8 mouse cellular contexts compared by ENCODE assay signal in genomic region chr4:119415072-119415753, GRCm38 (mm10). TPM values are rescaled to one million over a fixed set of nuclear protein-coding genes. Genes with fewer than 3 reads are reported as not detected.
DNase-seq lines count a peak whose midpoint lies in the region; ATAC-seq and TF ChIP-seq lines count a peak whose summit lies in the region.

TSS of gene Ccdc30 (minus strand) at chr4:119415521.

- no peaks in the 10 kb centered on the region for H3K27me3 ChIP-seq in forebrain, embryonic 12.5 days
- H3K27me3 ChIP-seq in heart, embryonic 16.5 days (ENCODE audit: control insufficient read depth, insufficient read depth, low read length) = no peaks in the 10 kb centered on the region
- H3K27me3 ChIP-seq in liver, embryonic 12.5 days (replicated peaks) = peaks cover 36% of the 10 kb centered on the region
- H3K27me3 ChIP-seq in myocyte (ENCODE audit: control insufficient read depth, insufficient read depth, insufficient read length) = no peaks in the 10 kb centered on the region

- no peak for TF ChIP-seq POLR2A in myocyte (IDR thresholded peaks at IDR 0.05; ENCODE audit: insufficient read length, low read depth)

- ATAC-seq in forebrain, embryonic 12.5 days (ENCODE audit: low FRiP score) = peak; percentile 100
- peak; percentile 98 for ATAC-seq in heart, embryonic 16.5 days (replicated peaks; ENCODE audit: extremely low read depth, insufficient read depth, low FRiP score)
- peak; percentile 89 for ATAC-seq in liver, embryonic 12.5 days

- peak; percentile 90 for DNase-seq in CD4-positive, CD25-positive, alpha-beta regulatory T cell, adult 2 months (ENCODE audit: low read depth, low spot score)
- DNase-seq in kidney, postnatal 14 days = peak; percentile 98
- DNase-seq in spleen, postnatal 4 days (ENCODE audit: low spot score in 2 of 2) = peak; percentile 68 to 82

- under 1% methylated on average over 49 of the region's 49 CpGs for WGBS in forebrain, embryonic 12.5 days
- under 1% methylated on average over 49 of the region's 49 CpGs for WGBS in heart, embryonic 16.5 days
- WGBS in liver, embryonic 12.5 days (ENCODE audit: insufficient replicate concordance) = under 1% methylated on average over 49 of the region's 49 CpGs

- no peaks in the 10 kb centered on the region for H3K36me3 ChIP-seq in forebrain, embryonic 12.5 days (replicated peaks)
- H3K36me3 ChIP-seq in heart, embryonic 16.5 days (ENCODE audit: control insufficient read depth, insufficient read depth) = no peaks in the 10 kb centered on the region
- peaks cover 3% of the 10 kb centered on the region; the same call in 1 of the 2 replicates for H3K36me3 ChIP-seq in liver, embryonic 12.5 days
- H3K36me3 ChIP-seq in myocyte (ENCODE audit: control insufficient read depth, insufficient read depth) = no peaks in the 10 kb centered on the region

- H3K79me2 ChIP-seq in myocyte (ENCODE audit: control insufficient read depth, insufficient read depth) = no peaks in the 10 kb centered on the region

- H3K27ac ChIP-seq in brown adipose tissue, adult 24 weeks (replicated peaks; ENCODE audit: low read depth, low read length) = no peak within 1 kb of the TSS
- peak within 1 kb of the TSS; percentile 76 for H3K27ac ChIP-seq in forebrain, embryonic 12.5 days
- no peak within 1 kb of the TSS for H3K27ac ChIP-seq in heart, embryonic 16.5 days (ENCODE audit: low read length)
- H3K27ac ChIP-seq in liver, embryonic 12.5 days = no peak within 1 kb of the TSS

- H3K4me3 ChIP-seq in brown adipose tissue, adult 24 weeks (ENCODE audit: insufficient read depth, low read depth, low read length) = peak within 1 kb of the TSS; percentile 58
- peak within 1 kb of the TSS; percentile 64 for H3K4me3 ChIP-seq in forebrain, embryonic 12.5 days (replicated peaks)
- peak within 1 kb of the TSS; percentile 59 for H3K4me3 ChIP-seq in heart, embryonic 16.5 days (ENCODE audit: low read length)
- H3K4me3 ChIP-seq in liver, embryonic 12.5 days = peak within 1 kb of the TSS; percentile 59
- H3K4me3 ChIP-seq in myocyte = peak within 1 kb of the TSS; percentile 25

- H3K9ac ChIP-seq in forebrain, embryonic 12.5 days = peak within 1 kb of the TSS; percentile 71
- peak within 1 kb of the TSS; percentile 67 for H3K9ac ChIP-seq in heart, embryonic 16.5 days (ENCODE audit: low read length)
- peak within 1 kb of the TSS; percentile 56 for H3K9ac ChIP-seq in liver, embryonic 12.5 days

- H3K4me2 ChIP-seq in forebrain, embryonic 12.5 days = peak within 1 kb of the TSS; percentile 84
- H3K4me2 ChIP-seq in heart, embryonic 16.5 days (ENCODE audit: low read depth, low read length) = peak within 1 kb of the TSS; percentile 88
- H3K4me2 ChIP-seq in liver, embryonic 12.5 days = peak within 1 kb of the TSS; percentile 90
- peak within 1 kb of the TSS; percentile 72 for H3K4me2 ChIP-seq in myocyte (ENCODE audit: low read depth)

- no peak within 1 kb of the TSS for H3ac ChIP-seq in myocyte (ENCODE audit: control insufficient read depth, insufficient read length)

- H3K9me3 ChIP-seq in forebrain, embryonic 12.5 days = no peaks in the 10 kb centered on the region
- no peaks in the 10 kb centered on the region for H3K9me3 ChIP-seq in heart, embryonic 16.5 days (replicated peaks; ENCODE audit: control insufficient read depth, low read length)
- H3K9me3 ChIP-seq in liver, embryonic 12.5 days (replicated peaks) = no peaks in the 10 kb centered on the region

- H3K4me1 ChIP-seq in brown adipose tissue, adult 24 weeks (ENCODE audit: control insufficient read depth, insufficient read depth, insufficient read length, low read length) = peaks cover 3% of the 10 kb centered on the region; the same call in 1 of the 2 replicates
- H3K4me1 ChIP-seq in forebrain, embryonic 12.5 days = peaks cover 13% of the 10 kb centered on the region
- H3K4me1 ChIP-seq in heart, embryonic 16.5 days (ENCODE audit: control insufficient read depth, insufficient read depth, low read length) = peaks cover 30% of the 10 kb centered on the region
- peaks cover 42% of the 10 kb centered on the region for H3K4me1 ChIP-seq in liver, embryonic 12.5 days

TF ChIP-seq in myocyte, 11 proteins besides CTCF, POLR2A, EP300 and RAD21:
- TF ChIP-seq TCF3 (IDR thresholded peaks at IDR 0.05; ENCODE audit: insufficient read length, low read depth) (no peak), MYOD1 (IDR thresholded peaks at IDR 0.05; ENCODE audit: control insufficient read depth in 1 of 3, insufficient read length in 2 of 3, low read depth in 2 of 3) (no peak), TCF12 (IDR thresholded peaks at IDR 0.05; ENCODE audit: insufficient read depth, poor library complexity, severe bottlenecking) (no peak), MAX (IDR thresholded peaks at IDR 0.05; ENCODE audit: low read depth) (no peak), MYOG (IDR thresholded peaks at IDR 0.05; ENCODE audit: control insufficient read depth in 1 of 3, insufficient read depth in 1 of 3, insufficient read length in 2 of 3, low read depth in 2 of 3) (no peak), REST (IDR thresholded peaks at IDR 0.05; ENCODE audit: insufficient read depth, insufficient read length) (no peak), POLR2AphosphoS2 (IDR thresholded peaks at IDR 0.05; ENCODE audit: insufficient read length, low read depth) (no peak), SRF (IDR thresholded peaks at IDR 0.05; ENCODE audit: control insufficient read depth, insufficient read length, low read depth) (no peak), USF1 (IDR thresholded peaks at IDR 0.05; ENCODE audit: low read depth) (no peak), CEBPB (IDR thresholded peaks at IDR 0.05; ENCODE audit: insufficient read depth, poor library complexity, severe bottlenecking) (no peak), E2F4 (IDR thresholded peaks at IDR 0.05; ENCODE audit: insufficient read depth) (no peak)

RNA-seq across cellular contexts. Expression of gene Ccdc30, which starts in this region (rescaled TPM):
- 0.87 TPM in 1 of 2 replicates, not detected in the other for polyA plus RNA-seq in brown adipose tissue, adult 24 weeks (2012; ENCODE audit: insufficient read depth, insufficient read length, missing spikeins)
- polyA plus RNA-seq in forebrain, embryonic 12.5 days (2016; fragmentation: Nextera tagmentation; extraction: Ambion mirVana) = 11.8 and 13.4 TPM in 2 replicates
- polyA plus RNA-seq in heart, embryonic 16.5 days (2015; fragmentation: Nextera tagmentation; extraction: Ambion mirVana) = 3.8 and 4.0 TPM in 2 replicates
- polyA plus RNA-seq in liver, embryonic 12.5 days (2016; fragmentation: Nextera tagmentation; extraction: Ambion mirVana) = 1.4 and 1.9 TPM in 2 replicates
- polyA plus RNA-seq in myocyte (2012; fragmentation: generic; extraction: Trizol) = 0.17 TPM
